Mouse (Mus musculus) thymus, adult 2 months (tissue): ENCODE results near the gene Tars. TPM values are rescaled to one million over a fixed set of nuclear protein-coding genes. Genes with fewer than 3 reads are reported as not detected.
A peak's percentile ranks its signal among the peaks of the same experiment; 100 is the strongest.

Experiments used
- DNase-seq: peaks from one replicate; pipeline ENCODE4 v3.0.0; 2021
- H3K27ac ChIP-seq: fragments of 200-500 bp; 2 replicates; pipeline ENCODE4 v1.5.1; 2012; ENCODE audit warnings: low read length, control low read depth; ENCODE audit not compliant: control insufficient read depth, insufficient read depth
- H3K27me3 ChIP-seq: fragments of 200-500 bp; 2 replicates; pipeline ENCODE4 v1.6.1; 2012; ENCODE audit warnings: mild to moderate bottlenecking, low read length, moderate library complexity, mixed read lengths; ENCODE audit not compliant: control insufficient read depth, insufficient read depth
- H3K36me3 ChIP-seq: fragments of 200-500 bp; 2 replicates; pipeline ENCODE4 v1.6.1; 2012; ENCODE audit warnings: mild to moderate bottlenecking, low read length, moderate library complexity; ENCODE audit not compliant: control insufficient read depth, insufficient read depth
- H3K4me1 ChIP-seq: fragments of 200-500 bp; replicated peaks from 2 replicates; pipeline ENCODE4 v1.6.1; 2012; ENCODE audit warnings: low read length; ENCODE audit not compliant: control insufficient read depth, insufficient read depth
- H3K4me3 ChIP-seq: fragments of 200-500 bp; 2 replicates; pipeline ENCODE4 v1.5.1; 2012; ENCODE audit warnings: mild to moderate bottlenecking, low read length, control low read depth, moderate library complexity; ENCODE audit not compliant: control insufficient read depth, insufficient read depth
- CTCF ChIP-seq: fragments of 200-500 bp; IDR thresholded peaks from 2 replicates; pipeline ENCODE4 v1.5.1; 2012; ENCODE audit warnings: mild to moderate bottlenecking, control low read depth, low read length, moderate library complexity, borderline replicate concordance; ENCODE audit not compliant: control insufficient read depth, poor library complexity, insufficient read depth; ENCODE audit errors: extremely low read depth
- POLR2A ChIP-seq: fragments of 200-500 bp; IDR thresholded peaks from 2 replicates; pipeline ENCODE4 v1.6.1; 2012; ENCODE audit warnings: mild to moderate bottlenecking, low read length, control low read depth, moderate library complexity; ENCODE audit not compliant: control insufficient read depth, poor library complexity, insufficient read depth; ENCODE audit errors: extremely low read depth
- WGBS: fragments of 180-500 bp; shearing (Covaris S2); methylation state at CpG from one replicate; pipeline ENCODE4 v1.1.7; 2018; 5-methylcytosine and 5-hydroxymethylcytosine counted together
- polyA plus RNA-seq: library from polyadenylated mRNA; depleted of rRNA; stranded (reverse); fragments of >200 nt; gene quantifications from 2 replicates; pipeline ENCODE4 v1.2.3, GENCODE M21; 2012

The Tars gene
- polyA plus RNA-seq, 1 experiment, result 21.4 TPM

DNA sequence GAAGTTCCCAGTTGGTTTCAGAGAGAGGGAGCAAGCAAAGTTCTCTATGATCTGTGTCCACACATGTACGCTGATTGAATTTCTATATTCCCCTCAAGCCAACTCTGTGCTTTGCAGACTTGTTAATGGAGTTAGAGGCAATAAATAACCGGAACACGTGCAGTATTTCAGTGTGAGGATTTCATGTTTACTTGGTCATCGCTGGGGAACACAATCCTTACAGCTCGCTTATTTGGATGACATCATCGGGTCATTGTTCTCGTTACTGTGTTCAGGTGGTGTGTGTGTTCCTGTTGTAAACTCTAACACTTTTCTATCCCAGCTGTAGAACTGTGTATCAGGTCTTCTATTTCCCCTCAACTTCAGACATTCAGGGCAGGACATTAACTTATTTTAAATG is 12.4 kb upstream of the Tars start:
- no peak for DNase-seq
- Histone ChIP-seq H3K4me1 (no peaks in the 10 kb centered on the region), H3K27ac (no peak overlapping the region), H3K4me3 (no peak overlapping the region), H3K27me3 (no peaks in the 10 kb centered on the region), H3K36me3 (no peaks in the 10 kb centered on the region)
- WGBS, result 85% methylated on average over 7 of the region's 7 CpGs
- TF ChIP-seq CTCF (no peak), POLR2A (no peak)

- Histone ChIP-seq H3K36me3 (no peaks in the 10 kb centered on the region), H3K27me3 (no peaks in the 10 kb centered on the region), H3K4me1 (no peaks in the 10 kb centered on the region), H3K4me3 (no peak overlapping the region), H3K27ac (no peak overlapping the region)
- WGBS, result 39% methylated on average over 7 of the region's 7 CpGs
- TF ChIP-seq POLR2A (no peak), CTCF (no peak)
- peak; percentile 24 for DNase-seq
Observed at GRCm38 (mm10) chr15:11408155-11408826, 8.8 kb upstream of the Tars start.

DNA sequence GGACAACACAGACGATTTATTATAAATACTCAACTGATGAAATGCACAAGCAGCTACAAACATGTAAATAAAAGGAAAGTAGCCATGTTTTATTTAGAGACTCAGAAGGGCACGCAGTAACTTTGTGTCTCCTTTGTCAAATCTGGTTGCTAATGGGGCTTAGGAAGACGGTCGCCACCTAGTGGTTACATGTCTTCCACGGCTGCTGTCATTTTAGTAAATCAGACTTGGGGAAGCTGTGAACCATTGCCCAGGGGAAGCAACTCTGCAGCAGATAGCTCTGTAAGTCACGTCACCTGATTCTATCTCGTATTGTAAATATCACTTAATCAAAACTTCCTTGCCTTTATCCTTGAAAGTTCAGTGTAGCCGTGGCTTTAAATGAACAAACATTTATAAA is 7.9 kb upstream of the Tars start:
- Histone ChIP-seq H3K36me3 (no peaks in the 10 kb centered on the region), H3K27ac (no peak overlapping the region), H3K4me3 (no peak overlapping the region), H3K27me3 (no peaks in the 10 kb centered on the region), H3K4me1 (no peaks in the 10 kb centered on the region)
- no peak for TF ChIP-seq POLR2A
- TF ChIP-seq CTCF, result no peak
- WGBS, result 8% methylated on average over 8 of the region's 8 CpGs
- DNase-seq, result peak; percentile 59

DNA sequence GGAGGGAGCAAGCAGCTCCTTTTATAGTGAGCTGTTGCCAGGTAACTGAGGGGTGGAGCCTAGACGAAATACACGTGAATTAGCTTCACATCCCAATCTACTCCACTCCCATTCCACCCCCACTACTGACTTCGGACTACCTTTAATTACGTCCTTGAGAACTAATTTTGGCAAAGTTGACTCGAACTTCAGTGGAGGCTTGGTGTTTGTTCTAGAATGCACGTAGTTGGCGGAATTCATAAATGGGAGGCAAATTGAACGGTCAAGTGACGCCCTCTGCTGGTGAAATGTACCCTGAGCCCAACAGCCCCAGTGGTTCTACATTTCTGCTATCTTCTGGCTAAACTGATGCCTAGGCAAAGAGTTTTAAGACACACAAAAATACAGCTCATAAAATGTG is 7.3 kb upstream of the Tars start:
- TF ChIP-seq POLR2A, result no peak
- TF ChIP-seq CTCF, result no peak
- no peaks in the 10 kb centered on the region for H3K4me1 ChIP-seq
- WGBS, result 54% methylated on average over 9 of the region's 9 CpGs
- no peaks in the 10 kb centered on the region for H3K27me3 ChIP-seq
- H3K4me3 ChIP-seq, result no peak overlapping the region
- no peak overlapping the region for H3K27ac ChIP-seq
- DNase-seq, result peak; percentile 7
- H3K36me3 ChIP-seq, result no peaks in the 10 kb centered on the region

DNA sequence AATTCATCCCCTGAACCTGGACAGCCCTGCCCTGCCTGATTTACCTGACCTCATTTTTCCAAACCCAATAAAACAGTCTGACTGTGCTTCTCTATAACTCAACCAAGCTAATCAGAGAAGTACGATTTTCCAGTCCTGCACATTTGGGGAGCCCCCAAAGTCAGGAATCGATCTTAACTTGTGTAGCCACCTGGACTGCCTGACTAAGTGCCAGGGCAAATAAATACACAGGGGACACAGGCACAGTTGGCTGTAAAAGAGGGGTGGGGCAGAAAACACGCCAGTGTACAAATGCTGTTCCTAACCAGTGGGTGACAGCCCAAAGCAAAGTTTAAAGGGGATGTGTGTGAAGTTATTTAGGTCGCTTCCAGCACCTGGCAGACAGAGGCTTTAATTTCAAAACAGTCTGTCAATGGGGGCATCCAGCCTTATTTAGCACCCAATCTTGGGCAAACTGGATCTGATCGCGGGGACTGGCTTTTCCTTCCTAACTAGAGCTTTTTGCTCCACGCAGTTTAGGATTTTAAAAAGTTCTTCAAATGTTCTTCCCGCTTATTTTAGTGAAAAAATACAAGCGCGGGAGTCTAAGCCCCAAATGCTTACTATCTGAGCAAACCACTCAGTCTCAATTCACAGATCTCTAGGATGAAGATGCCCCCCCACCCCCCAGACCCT is 652 bp downstream of the Tars start:
- Histone ChIP-seq H3K4me1 (peaks cover 8% of the 10 kb centered on the region), H3K27ac (peak overlapping the region; percentile 6; the same call in 1 of the 2 replicates), H3K36me3 (peaks cover 5% of the 10 kb centered on the region), H3K4me3 (peak overlapping the region; percentile 69), H3K27me3 (no peaks in the 10 kb centered on the region)
- peak; percentile 16 for DNase-seq
- 3% methylated on average over 10 of the region's 10 CpGs for WGBS
- TF ChIP-seq CTCF (no peak), POLR2A (no peak)

GRCm38 (mm10) chr15:11396421-11396820 is 3.0 kb downstream of the Tars start:
- no peak for DNase-seq
- WGBS, result 86% methylated on average over 6 of the region's 6 CpGs

GRCm38 (mm10) chr15:11392903-11393302 is 6.6 kb downstream of the Tars start:
- Histone ChIP-seq H3K27ac (no peak overlapping the region), H3K4me1 (no peaks in the 10 kb centered on the region), H3K36me3 (peaks cover 64% of the 10 kb centered on the region), H3K4me3 (no peak overlapping the region), H3K27me3 (no peaks in the 10 kb centered on the region)
- no peak for TF ChIP-seq CTCF
- no peak for TF ChIP-seq POLR2A
- DNase-seq, result no peak
- 98% methylated on average over 16 of the region's 16 CpGs for WGBS

More at GRCm38 (mm10) chr15:11396421-11396820, 3.0 kb downstream of the Tars start:
- H3K27me3 ChIP-seq, result no peaks in the 10 kb centered on the region
- TF ChIP-seq CTCF, result no peak
- no peak for TF ChIP-seq POLR2A
- H3K36me3 ChIP-seq, result peaks cover 29% of the 10 kb centered on the region
- H3K4me3 ChIP-seq, result no peak overlapping the region
- peaks cover 8% of the 10 kb centered on the region for H3K4me1 ChIP-seq
- H3K27ac ChIP-seq, result no peak overlapping the region
